Mouse (Mus musculus) adrenal gland, postnatal 25 days (tissue): Measurements from ENCODE around the gene Nars2. TPM values are rescaled to one million over a fixed set of nuclear protein-coding genes. Genes with fewer than 3 reads are reported as not detected.

Experiments
- DNase-seq: peaks from one replicate; pipeline ENCODE4 v3.0.0; 2021; ENCODE audit warnings: mixed read lengths
- total RNA-seq: library from RNA; stranded (reverse); gene quantifications from 2 replicates; pipeline ENCODE4 v1.2.3, GENCODE M21; 2021

Gene Nars2
- total RNA-seq, 1 experiment from 2014 or later = 19.9 TPM

- DNase-seq = no peak
Observed at GRCm38 (mm10) chr7:97074974-97075373, 123.7 kb downstream of the Nars2 start.

GRCm38 (mm10) chr7:97076977-97077376 lies 125.7 kb downstream of the Nars2 start:
- no peak for DNase-seq

GRCm38 (mm10) chr7:97078685-97079084 lies 127.4 kb downstream of the Nars2 start:
- no peak for DNase-seq

DNA sequence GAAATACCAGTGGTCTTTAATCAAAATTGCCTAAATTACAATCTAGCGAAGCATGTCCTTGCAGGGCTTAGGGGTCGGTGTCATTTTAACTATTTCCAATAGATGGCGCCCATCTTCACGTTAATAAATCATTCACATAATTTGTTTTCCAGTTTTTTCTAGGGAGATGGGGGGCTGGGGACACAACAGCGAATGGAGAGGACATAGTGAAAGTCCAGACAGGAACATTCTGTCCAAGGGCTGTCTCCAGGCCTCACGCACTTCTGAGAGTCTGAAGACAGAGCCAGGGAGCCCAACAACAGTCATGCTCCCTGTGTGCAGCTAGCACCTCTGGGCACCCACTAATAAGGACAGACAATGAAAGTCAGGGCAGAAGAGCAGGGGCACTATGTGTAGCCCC lies 127.8 kb downstream of the Nars2 start:
- no peak for DNase-seq

- DNase-seq = no peak
Observed at GRCm38 (mm10) chr7:97079651-97080365, 128.5 kb downstream of the Nars2 start.

DNA sequence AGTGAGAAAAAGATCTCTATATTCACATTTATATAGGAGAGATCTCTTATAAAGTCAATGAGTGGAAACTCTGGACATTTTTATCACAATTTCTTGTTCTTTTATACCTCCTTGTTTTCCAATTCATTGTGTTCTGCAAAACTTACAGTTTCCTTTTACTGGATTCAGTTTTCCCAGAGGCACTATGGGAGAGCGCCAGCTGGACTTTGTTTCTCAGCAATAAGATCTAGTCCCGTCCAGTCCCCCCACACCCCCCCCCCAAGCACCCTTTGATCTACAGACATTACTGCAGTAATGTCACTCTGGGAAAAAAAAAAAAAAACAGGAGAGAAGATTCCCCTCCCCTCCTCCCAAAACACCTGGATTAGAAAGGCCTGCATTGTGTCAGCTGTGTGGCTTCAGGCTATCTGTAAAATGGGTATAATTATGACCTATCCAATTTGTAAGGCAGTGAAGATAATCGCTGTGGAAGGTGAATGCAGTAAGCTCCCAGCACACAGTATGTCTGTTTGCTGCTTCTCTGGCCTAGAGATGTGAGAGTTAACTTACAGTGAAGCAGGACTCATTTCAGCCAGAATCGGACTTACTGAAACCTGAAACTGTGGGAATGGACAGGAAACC lies 129.4 kb downstream of the Nars2 start:
- no peak for DNase-seq

DNA sequence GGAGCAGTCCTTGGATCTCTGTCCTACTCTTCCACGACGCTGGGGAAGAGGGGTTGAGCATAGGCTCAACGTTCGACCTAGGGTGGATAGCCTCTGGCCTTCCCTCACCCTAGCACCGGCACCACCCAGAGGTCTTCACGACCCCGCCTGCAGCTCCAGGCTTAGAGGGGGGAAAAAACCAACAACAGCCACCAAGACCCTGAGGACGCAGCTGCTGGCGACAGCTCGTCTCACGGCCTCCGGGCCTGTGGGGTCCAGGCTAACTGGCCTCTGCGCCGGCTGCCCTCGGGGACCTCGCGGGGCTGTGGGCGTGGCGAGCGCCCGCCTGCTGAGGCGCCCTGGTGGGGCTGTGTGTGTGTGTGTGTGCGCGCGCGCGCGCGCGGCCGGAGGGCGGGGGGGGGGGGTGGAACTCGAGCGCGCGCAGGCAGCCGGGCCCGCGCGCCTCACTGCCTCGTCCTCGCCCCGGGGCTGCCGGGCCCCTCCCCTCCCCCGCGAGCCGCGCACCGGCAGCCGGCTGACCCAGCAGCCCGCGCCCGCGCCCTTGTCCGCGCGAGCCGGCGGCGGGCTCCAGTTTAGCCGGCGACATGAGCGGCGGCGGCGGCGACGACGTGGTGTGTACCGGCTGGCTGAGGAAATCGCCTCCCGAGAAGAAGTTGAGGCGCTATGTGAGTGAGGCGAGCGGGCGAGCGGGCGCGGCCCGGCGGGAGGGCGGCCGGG lies 130.1 kb downstream of the Nars2 start, which contains the start of gene Gab2:
TSS of gene Gab2 (plus strand) at position 345 of the 717 bp plus-strand sequence.
- peak; percentile 82 for DNase-seq

- no peak for DNase-seq
Observed at GRCm38 (mm10) chr7:97081959-97082218, 130.6 kb downstream of the Nars2 start.

- peak; percentile 48 for DNase-seq
Observed at GRCm38 (mm10) chr7:97082219-97083101, 131.2 kb downstream of the Nars2 start.

GRCm38 (mm10) chr7:97083579-97083978 lies 132.3 kb downstream of the Nars2 start:
- DNase-seq = no peak

DNA sequence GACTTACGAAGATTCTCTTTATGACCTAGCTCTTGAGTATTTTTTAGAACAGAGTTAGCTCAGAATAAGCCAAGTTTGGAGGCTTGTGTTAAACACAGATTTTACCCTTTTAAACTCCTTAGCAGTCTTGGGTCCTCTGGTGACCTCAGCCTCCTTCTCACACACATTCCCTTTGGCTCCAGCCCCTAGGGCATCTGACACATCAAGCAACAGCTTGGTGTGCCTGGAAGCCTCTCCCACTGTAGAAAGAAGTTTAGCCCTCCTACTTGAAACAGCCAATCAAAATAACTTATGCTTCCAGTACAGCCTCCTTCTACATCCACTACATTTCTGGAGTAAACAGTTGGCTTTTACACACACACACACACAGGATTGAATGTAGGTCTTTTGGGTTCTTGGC lies 132.9 kb downstream of the Nars2 start:
- DNase-seq = no peak

DNA sequence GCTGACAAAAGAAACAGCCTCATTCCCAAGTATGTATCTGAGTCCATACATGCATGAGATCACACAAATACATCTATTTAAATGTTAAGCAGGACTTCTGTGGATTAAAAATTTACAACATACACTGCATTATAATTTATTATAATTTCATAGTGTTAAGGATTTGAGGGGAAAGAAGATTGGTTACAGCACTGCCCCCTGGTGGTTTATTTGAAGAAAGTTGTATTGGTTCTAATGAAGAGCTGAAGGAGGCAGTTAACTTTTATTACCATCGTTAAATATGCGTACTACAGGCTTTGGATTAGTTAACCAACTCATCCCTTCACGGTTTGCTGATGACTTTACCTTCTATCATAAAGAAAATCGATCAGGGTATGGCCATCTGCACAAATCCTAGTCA lies 134.0 kb downstream of the Nars2 start:
- no peak for DNase-seq

DNA sequence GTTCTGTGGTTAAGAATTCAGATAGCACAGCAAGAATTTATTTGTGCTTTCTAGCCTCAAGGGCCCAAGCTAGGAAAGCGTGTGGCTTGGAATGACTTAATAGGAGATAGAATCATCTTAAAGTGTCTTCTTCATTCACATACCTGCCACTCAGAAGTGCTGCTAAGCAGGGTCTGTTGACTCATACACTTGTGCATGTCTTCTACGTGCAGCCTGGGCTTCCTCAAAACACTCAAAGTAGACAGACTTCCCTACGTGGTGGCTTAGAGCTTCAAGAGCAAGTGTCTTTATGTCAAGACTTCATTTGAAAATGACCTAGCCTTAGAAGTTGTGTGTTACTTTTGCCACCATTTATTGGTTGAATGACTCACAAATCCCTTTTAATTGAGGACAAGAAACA lies 142.9 kb downstream of the Nars2 start:
- DNase-seq = no peak

DNA sequence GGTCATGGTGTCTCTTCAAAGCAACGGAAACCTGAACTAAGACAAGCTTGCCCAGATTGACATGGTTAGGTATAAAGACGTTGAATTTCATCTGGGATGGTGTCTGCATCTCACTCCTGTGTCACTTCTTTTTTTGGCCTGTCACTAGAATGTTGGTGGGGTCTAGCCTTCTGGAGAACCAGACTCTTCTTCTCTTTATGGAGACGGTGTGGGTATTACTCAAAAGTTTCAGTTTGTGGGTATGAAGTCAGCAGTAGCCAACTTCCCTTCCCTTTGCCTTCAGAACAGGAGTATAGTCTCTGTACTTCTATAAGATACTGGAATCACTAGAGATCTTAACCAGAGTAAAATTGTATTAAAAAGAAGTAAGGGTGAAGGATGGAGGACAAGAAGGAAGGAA lies 156.8 kb downstream of the Nars2 start:
- no peak for DNase-seq

Other genes starting within 250 kb of the Nars2 start
- gene Gab2, start 130.1 kb downstream of the Nars2 start, total RNA-seq = 18.0 and 18.7 TPM in 2 replicates